22 mouse cellular contexts compared by ENCODE assay signal in the genomic region with DNA sequence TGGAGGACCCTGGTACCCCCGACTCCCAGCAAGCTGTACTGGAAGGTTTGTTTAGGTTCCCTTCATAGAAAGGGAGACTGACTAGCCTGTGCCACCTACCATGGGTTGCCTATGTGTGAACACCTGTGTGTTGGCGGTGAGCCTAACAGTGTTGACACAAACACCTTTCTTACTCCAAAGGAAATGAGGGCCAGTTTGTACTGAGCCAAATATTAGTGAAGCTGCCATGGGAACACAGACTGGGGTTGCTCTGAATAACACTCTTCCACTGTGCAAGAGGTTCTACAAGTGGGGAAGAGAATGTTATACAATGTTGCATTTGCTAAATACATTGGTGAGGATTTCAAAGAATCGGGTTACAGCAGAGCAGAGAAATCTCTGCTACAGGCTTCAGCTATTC. TPM values are rescaled to one million over a fixed set of nuclear protein-coding genes. Genes with fewer than 3 reads are reported as not detected.
DNase-seq lines count a peak whose midpoint lies in the region; ATAC-seq and TF ChIP-seq lines count a peak whose summit lies in the region.
"Had no signal": no experiment of that assay in that cellular context is flagged by ENCODE, and none has a peak within 500 bp of the region (broad histone marks: within the 10 kb centered on the region; RNA-seq: fewer than 3 reads in every experiment).

No protein-coding gene starts in this region.

- H3K27ac ChIP-seq in embryonic facial prominence, embryonic 14.5 days (replicated peaks; ENCODE audit: low read depth, low read length): 0 out of 2 replicates have a peak overlapping the region, but pooled peaks have one; percentile 2
- no peak overlapping the region for H3K27ac ChIP-seq in embryonic facial prominence, embryonic 10.5 days (replicated peaks)
- no peak overlapping the region for H3K27ac ChIP-seq in midbrain, embryonic 13.5 days
- H3K27ac ChIP-seq: forebrain, embryonic 10.5 days; heart, embryonic 15.5 days; hindbrain, embryonic 14.5 days; left cerebral cortex, adult 2 months; neural tube, embryonic 12.5 days had no signal

- no peak for ATAC-seq in embryonic facial prominence, embryonic 14.5 days (ENCODE audit: low read depth)
- ATAC-seq in midbrain, embryonic 13.5 days: no peak
- ATAC-seq: forebrain, embryonic 16.5 days had no signal

- peaks cover 16% of the 10 kb centered on the region for H3K4me1 ChIP-seq in embryonic facial prominence, embryonic 14.5 days (ENCODE audit: control insufficient read depth, insufficient read depth, low read length)
- H3K4me1 ChIP-seq in embryonic facial prominence, embryonic 10.5 days: peaks cover 21% of the 10 kb centered on the region
- 0 out of 2 replicates have a peak, but pooled peaks cover 7% of the 10 kb centered on the region for H3K4me1 ChIP-seq in lung, adult 2 months (ENCODE audit: control insufficient read depth, insufficient read depth, low read length)
- peaks cover 9% of the 10 kb centered on the region; the same call in 1 of the 2 replicates for H3K4me1 ChIP-seq in midbrain, embryonic 13.5 days (replicated peaks)

- no peaks in the 10 kb centered on the region for H3K27me3 ChIP-seq in embryonic facial prominence, embryonic 14.5 days (replicated peaks; ENCODE audit: control insufficient read depth, insufficient read depth, low read length)
- H3K27me3 ChIP-seq in embryonic facial prominence, embryonic 10.5 days (replicated peaks; ENCODE audit: low read depth, poor library complexity, severe bottlenecking): no peaks in the 10 kb centered on the region
- H3K27me3 ChIP-seq in midbrain, embryonic 13.5 days: no peaks in the 10 kb centered on the region
- H3K27me3 ChIP-seq: heart, embryonic 15.5 days; neural tube, embryonic 12.5 days had no signal

- no peak for TF ChIP-seq CTCF in lung, adult 2 months (IDR thresholded peaks at IDR 0.05; ENCODE audit: insufficient read depth, low read length)

- TF ChIP-seq POLR2A in lung, adult 2 months (IDR thresholded peaks at IDR 0.05; ENCODE audit: borderline replicate concordance, extremely low read depth, low read depth, low read length): no peak

- no peak overlapping the region for H3K9ac ChIP-seq in embryonic facial prominence, embryonic 14.5 days (ENCODE audit: low read depth, low read length)
- no peak overlapping the region for H3K9ac ChIP-seq in midbrain, embryonic 13.5 days (replicated peaks)
- H3K9ac ChIP-seq: heart, embryonic 15.5 days; hindbrain, embryonic 14.5 days; neural tube, embryonic 12.5 days had no signal

- 77% methylated on average over 3 of the region's 3 CpGs for WGBS in embryonic facial prominence, embryonic 14.5 days
- 87% methylated on average over 3 of the region's 3 CpGs for WGBS in embryonic facial prominence, embryonic 10.5 days
- WGBS in lung, adult 2 months: 74% methylated on average over 3 of the region's 3 CpGs
- 94% methylated on average over 3 of the region's 3 CpGs for WGBS in midbrain, embryonic 13.5 days

- H3K36me3 ChIP-seq in embryonic facial prominence, embryonic 14.5 days (ENCODE audit: control insufficient read depth, insufficient read depth, low read length): no peaks in the 10 kb centered on the region
- H3K36me3 ChIP-seq in embryonic facial prominence, embryonic 10.5 days (replicated peaks): no peaks in the 10 kb centered on the region
- no peaks in the 10 kb centered on the region for H3K36me3 ChIP-seq in midbrain, embryonic 13.5 days
- H3K36me3 ChIP-seq: forebrain, embryonic 10.5 days; heart, embryonic 15.5 days; neural tube, embryonic 12.5 days had no signal

- H3K4me2 ChIP-seq in embryonic facial prominence, embryonic 14.5 days (ENCODE audit: low read depth, low read length): no peak overlapping the region
- H3K4me2 ChIP-seq in midbrain, embryonic 13.5 days (replicated peaks): no peak overlapping the region
- H3K4me2 ChIP-seq: heart, embryonic 15.5 days; hindbrain, embryonic 14.5 days; neural tube, embryonic 12.5 days had no signal

- DNase-seq in embryonic facial prominence, embryonic 14.5 days (ENCODE audit: low spot score): no peak
- no peak for DNase-seq in embryonic facial prominence, embryonic 10.5 days (ENCODE audit: low spot score)
- DNase-seq in lung, adult 18-20 months: peak; percentile 67 to 82
- DNase-seq in lung, adult 2 months: no peak
- peak; percentile 77 for DNase-seq in lung, postnatal 36 days
- DNase-seq in cerebellum, postnatal 36 days: no peak
- no peak for DNase-seq in right cerebral cortex, postnatal 14 days
- DNase-seq: adrenal gland, postnatal 10 days; cerebellum, adult 8-10 months; gastrocnemius, postnatal 25 days; heart, postnatal 4 days; right cerebral cortex, postnatal 25 days; spleen, adult 18-20 months had no signal

- H3K4me3 ChIP-seq in embryonic facial prominence, embryonic 14.5 days (ENCODE audit: low read depth, low read length): no peak overlapping the region
- H3K4me3 ChIP-seq in embryonic facial prominence, embryonic 10.5 days: no peak overlapping the region
- H3K4me3 ChIP-seq in lung, adult 2 months (replicated peaks; ENCODE audit: extremely low read depth, low read depth, low read length): no peak overlapping the region
- no peak overlapping the region for H3K4me3 ChIP-seq in midbrain, embryonic 13.5 days (replicated peaks)
- H3K4me3 ChIP-seq: forebrain, embryonic 10.5 days; heart, embryonic 15.5 days; left cerebral cortex, adult 2 months; neural tube, embryonic 12.5 days had no signal

- H3K9me3 ChIP-seq in embryonic facial prominence, embryonic 14.5 days (ENCODE audit: control insufficient read depth, low read length): 0 out of 2 replicates have a peak, but pooled peaks cover 3% of the 10 kb centered on the region
- H3K9me3 ChIP-seq in embryonic facial prominence, embryonic 10.5 days: no peaks in the 10 kb centered on the region
- H3K9me3 ChIP-seq in midbrain, embryonic 13.5 days: no peaks in the 10 kb centered on the region
- H3K9me3 ChIP-seq: forebrain, embryonic 10.5 days; heart, embryonic 15.5 days; neural tube, embryonic 12.5 days had no signal

RNA-seq across cellular contexts. Expression of gene Glrp1, which starts 46.6 kb away (rescaled TPM):
- not detected in 2 replicates for polyA plus RNA-seq in embryonic facial prominence, embryonic 14.5 days (2014; fragmentation: Nextera tagmentation; extraction: Ambion mirVana)
- 0.12 TPM in 1 of 2 replicates, not detected in the other for polyA plus RNA-seq in embryonic facial prominence, embryonic 10.5 days (2016; fragmentation: Nextera tagmentation; extraction: Ambion mirVana)
- polyA plus RNA-seq in lung, adult 2 months (2012; rRNA removed): 0.11 TPM in 1 of 2 replicates, not detected in the other
- polyA plus RNA-seq in midbrain, embryonic 13.5 days (2015; fragmentation: Nextera tagmentation; extraction: Ambion mirVana): not detected in 2 replicates
- polyA plus RNA-seq: forebrain, embryonic 10.5 days; forebrain, embryonic 16.5 days; hindbrain, embryonic 14.5 days; intestine, embryonic 14.5 days; midbrain, embryonic 14.5 days; neural tube, embryonic 12.5 days had no signal

RNA-seq across cellular contexts. Expression of gene Spp2, which starts 56.5 kb away (rescaled TPM):
- polyA plus RNA-seq in embryonic facial prominence, embryonic 14.5 days (2014; fragmentation: Nextera tagmentation; extraction: Ambion mirVana): 0.18 TPM in 1 of 2 replicates, not detected in the other
- 0.30 and 0.37 TPM in 2 replicates for polyA plus RNA-seq in embryonic facial prominence, embryonic 10.5 days (2016; fragmentation: Nextera tagmentation; extraction: Ambion mirVana)
- polyA plus RNA-seq in lung, adult 2 months (2012; rRNA removed): 0.18 TPM in 1 of 2 replicates, not detected in the other
- 0.40 and 0.50 TPM in 2 replicates for polyA plus RNA-seq in midbrain, embryonic 13.5 days (2015; fragmentation: Nextera tagmentation; extraction: Ambion mirVana)
- polyA plus RNA-seq: forebrain, embryonic 10.5 days; neural tube, embryonic 12.5 days had no signal

Comparison
In these comparisons a context has a peak if more than half of its experiments do, and no peak if none do; other contexts are left out.
1. DNase-seq: peak in lung, adult 18-20 months (2 of 2) and lung, postnatal 36 days (single experiment); none in embryonic facial prominence, embryonic 14.5 days (single experiment), embryonic facial prominence, embryonic 10.5 days (single experiment), lung, adult 2 months (single experiment), cerebellum, postnatal 36 days (0 of 2) and right cerebral cortex, postnatal 14 days (single experiment).